Mouse (Mus musculus): Measurements from ENCODE around the gene Slc34a1. TPM values are rescaled to one million over a fixed set of nuclear protein-coding genes. Genes with fewer than 3 reads are reported as not detected.
A peak's percentile ranks its signal among the peaks of the same experiment; 100 is the strongest.

Gene Slc34a1
- polyA plus RNA-seq, 1 experiment from 2014 or later = 0.04 TPM

DNA sequence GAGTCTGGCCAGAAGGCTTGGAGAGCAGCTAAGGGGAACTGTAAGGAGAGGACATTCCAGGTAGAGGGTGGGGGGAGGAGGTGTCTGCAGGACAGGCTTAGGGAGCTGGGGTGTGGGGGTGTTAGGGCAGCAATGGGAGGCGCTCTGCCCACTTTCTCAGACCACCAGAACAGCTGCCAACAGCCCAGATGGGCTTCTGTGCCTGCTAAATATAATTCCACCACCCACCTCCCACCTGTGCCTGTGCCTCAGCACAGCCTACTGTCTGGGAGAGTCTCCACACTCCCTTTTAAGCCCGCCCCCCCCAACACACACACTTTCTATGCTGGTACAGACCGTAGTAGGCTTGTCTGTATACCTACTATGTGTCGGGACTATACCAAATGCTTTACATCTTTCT lies 16.2 kb upstream of the Slc34a1 start:
- WGBS = 77% methylated on average over 4 of the region's 4 CpGs
- peaks cover 14% of the 10 kb centered on the region; the same call in 1 of the 2 replicates for H3K27me3 ChIP-seq (replicated peaks; ENCODE audit: control insufficient read depth, insufficient read depth, low read length)
- TF ChIP-seq CTCF (IDR thresholded peaks at IDR 0.05; ENCODE audit: low read depth) = no peak
- no peaks in the 10 kb centered on the region for H3K9me3 ChIP-seq (ENCODE audit: control insufficient read depth)
- no peak for ATAC-seq
- no peak overlapping the region for H3K4me3 ChIP-seq (ENCODE audit: low read depth, low read length)
- H3K36me3 ChIP-seq (ENCODE audit: control insufficient read depth, insufficient read depth) = no peaks in the 10 kb centered on the region
- H3K4me2 ChIP-seq (replicated peaks; ENCODE audit: low read depth) = no peak overlapping the region
- no peak overlapping the region for H3K27ac ChIP-seq (ENCODE audit: low read depth, low read length)
- no peak overlapping the region for H3K9ac ChIP-seq (ENCODE audit: low read depth, low read length)
- peaks cover 3% of the 10 kb centered on the region; the same call in 1 of the 2 replicates for H3K4me1 ChIP-seq (replicated peaks; ENCODE audit: control insufficient read depth, insufficient read depth, low read length)

DNA sequence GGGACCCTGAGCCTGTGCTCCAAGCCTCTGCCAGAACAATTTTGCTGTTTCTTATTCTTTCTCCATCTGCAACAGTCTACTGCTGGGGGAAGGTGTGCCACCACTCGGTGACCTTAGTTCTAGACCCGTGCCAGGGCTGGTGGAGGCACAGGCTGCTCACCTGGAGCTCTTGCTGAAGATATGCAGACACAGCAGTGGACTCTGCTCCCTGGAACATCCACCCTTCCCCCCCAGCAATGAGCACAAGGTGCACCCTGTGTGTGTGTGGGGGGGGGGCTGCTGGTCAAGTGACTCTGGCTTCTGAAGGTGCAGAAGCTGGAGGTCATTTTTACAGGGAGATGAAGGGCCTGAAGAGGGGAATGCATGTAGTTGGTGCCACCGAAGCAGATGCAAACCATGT lies 7.3 kb upstream of the Slc34a1 start:
- H3K9ac ChIP-seq (ENCODE audit: low read depth, low read length) = no peak overlapping the region
- H3K4me1 ChIP-seq (replicated peaks; ENCODE audit: control insufficient read depth, insufficient read depth, low read length) = peaks cover 4% of the 10 kb centered on the region; the same call in 1 of the 2 replicates
- peak overlapping the region; percentile 75 for H3K27ac ChIP-seq (ENCODE audit: low read depth, low read length)
- peak; percentile 70 for ATAC-seq
- no peaks in the 10 kb centered on the region for H3K27me3 ChIP-seq (replicated peaks; ENCODE audit: control insufficient read depth, insufficient read depth, low read length)
- no peaks in the 10 kb centered on the region for H3K9me3 ChIP-seq (ENCODE audit: control insufficient read depth)
- no peak overlapping the region for H3K4me2 ChIP-seq (replicated peaks; ENCODE audit: low read depth)
- H3K4me3 ChIP-seq (ENCODE audit: low read depth, low read length) = no peak overlapping the region
- TF ChIP-seq CTCF (IDR thresholded peaks at IDR 0.05; ENCODE audit: low read depth) = no peak
- H3K36me3 ChIP-seq (ENCODE audit: control insufficient read depth, insufficient read depth) = no peaks in the 10 kb centered on the region
- 50% methylated on average over 3 of the region's 3 CpGs for WGBS

DNA sequence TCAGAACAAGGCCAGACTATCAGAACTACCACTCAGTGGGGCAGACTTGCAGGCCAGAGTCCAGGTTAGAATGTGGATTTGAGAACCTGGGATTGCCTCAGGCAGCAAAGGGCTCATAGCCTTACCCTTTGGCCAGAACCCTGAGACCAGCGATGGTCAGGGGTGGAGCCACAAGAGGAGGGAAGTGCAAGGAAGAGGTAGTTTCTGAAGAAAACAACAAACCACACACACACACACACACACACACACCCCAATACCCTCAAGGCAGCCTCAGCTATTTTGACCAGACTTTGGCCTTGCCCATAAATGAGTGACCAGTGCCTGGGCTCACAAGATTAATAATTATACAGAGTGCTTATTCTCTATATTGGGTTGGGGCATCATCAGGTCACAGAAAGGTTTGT lies 6.4 kb upstream of the Slc34a1 start:
- no peaks in the 10 kb centered on the region for H3K36me3 ChIP-seq (ENCODE audit: control insufficient read depth, insufficient read depth)
- ATAC-seq = peak; percentile 88
- H3K27ac ChIP-seq (ENCODE audit: low read depth, low read length) = peak overlapping the region; percentile 75
- H3K9ac ChIP-seq (ENCODE audit: low read depth, low read length) = no peak overlapping the region
- no peak for TF ChIP-seq CTCF (IDR thresholded peaks at IDR 0.05; ENCODE audit: low read depth)
- H3K27me3 ChIP-seq (replicated peaks; ENCODE audit: control insufficient read depth, insufficient read depth, low read length) = no peaks in the 10 kb centered on the region
- 32% methylated on average over 1 of the region's 1 CpGs for WGBS
- no peaks in the 10 kb centered on the region for H3K9me3 ChIP-seq (ENCODE audit: control insufficient read depth)
- peaks cover 2% of the 10 kb centered on the region; the same call in 1 of the 2 replicates for H3K4me1 ChIP-seq (replicated peaks; ENCODE audit: control insufficient read depth, insufficient read depth, low read length)
- no peak overlapping the region for H3K4me3 ChIP-seq (ENCODE audit: low read depth, low read length)
- H3K4me2 ChIP-seq (replicated peaks; ENCODE audit: low read depth) = no peak overlapping the region

DNA sequence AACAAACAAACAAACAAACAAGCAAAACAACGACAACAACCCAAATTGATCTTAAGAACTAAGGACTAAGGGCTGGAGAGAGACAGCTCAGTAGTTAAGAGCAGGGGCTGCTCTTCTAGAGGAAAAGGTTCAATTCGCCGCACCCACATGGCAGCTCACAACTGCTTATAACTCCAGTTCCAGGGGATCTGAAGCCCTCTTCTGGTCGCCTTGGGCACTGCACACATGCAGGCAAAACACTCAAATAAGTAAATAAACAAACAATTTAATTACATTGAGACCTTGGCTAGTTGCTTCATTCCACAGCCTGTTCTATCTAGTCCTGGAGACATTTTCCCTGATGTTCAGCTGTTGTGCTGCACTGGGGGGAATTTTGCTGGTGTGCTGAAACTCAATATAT lies 5.1 kb upstream of the Slc34a1 start:
- H3K36me3 ChIP-seq (ENCODE audit: control insufficient read depth, insufficient read depth) = no peaks in the 10 kb centered on the region
- WGBS = 75% methylated on average over 4 of the region's 4 CpGs
- H3K4me2 ChIP-seq (replicated peaks; ENCODE audit: low read depth) = no peak overlapping the region

GRCm38 (mm10) chr13:55399300-55400038 lies 1.5 kb downstream of the Slc34a1 start:
- no peak overlapping the region for H3K4me2 ChIP-seq (replicated peaks; ENCODE audit: low read depth)
- peaks cover 9% of the 10 kb centered on the region; the same call in 1 of the 2 replicates for H3K27me3 ChIP-seq (replicated peaks; ENCODE audit: control insufficient read depth, insufficient read depth, low read length)
- 37% methylated on average over 5 of the region's 5 CpGs for WGBS
- no peak overlapping the region for H3K27ac ChIP-seq (ENCODE audit: low read depth, low read length)
- no peaks in the 10 kb centered on the region for H3K36me3 ChIP-seq (ENCODE audit: control insufficient read depth, insufficient read depth)
- no peak overlapping the region for H3K9ac ChIP-seq (ENCODE audit: low read depth, low read length)
- no peak for TF ChIP-seq CTCF (IDR thresholded peaks at IDR 0.05; ENCODE audit: low read depth)
- H3K9me3 ChIP-seq (ENCODE audit: control insufficient read depth) = no peaks in the 10 kb centered on the region
- peak; percentile 82 for ATAC-seq
- no peaks in the 10 kb centered on the region for H3K4me1 ChIP-seq (replicated peaks; ENCODE audit: control insufficient read depth, insufficient read depth, low read length)
- no peak overlapping the region for H3K4me3 ChIP-seq (ENCODE audit: low read depth, low read length)

More for the DNA sequence above, 5.1 kb upstream of the Slc34a1 start:
- Histone ChIP-seq H3K4me1 (replicated peaks; ENCODE audit: control insufficient read depth, insufficient read depth, low read length) (no peaks in the 10 kb centered on the region), H3K9ac (ENCODE audit: low read depth, low read length) (no peak overlapping the region), H3K27me3 (replicated peaks; ENCODE audit: control insufficient read depth, insufficient read depth, low read length) (no peaks in the 10 kb centered on the region), H3K27ac (ENCODE audit: low read depth, low read length) (no peak overlapping the region), H3K4me3 (ENCODE audit: low read depth, low read length) (no peak overlapping the region), H3K9me3 (ENCODE audit: control insufficient read depth) (no peaks in the 10 kb centered on the region)
- TF ChIP-seq CTCF (IDR thresholded peaks at IDR 0.05; ENCODE audit: low read depth) = peak; percentile 69
- no peak for ATAC-seq

DNA sequence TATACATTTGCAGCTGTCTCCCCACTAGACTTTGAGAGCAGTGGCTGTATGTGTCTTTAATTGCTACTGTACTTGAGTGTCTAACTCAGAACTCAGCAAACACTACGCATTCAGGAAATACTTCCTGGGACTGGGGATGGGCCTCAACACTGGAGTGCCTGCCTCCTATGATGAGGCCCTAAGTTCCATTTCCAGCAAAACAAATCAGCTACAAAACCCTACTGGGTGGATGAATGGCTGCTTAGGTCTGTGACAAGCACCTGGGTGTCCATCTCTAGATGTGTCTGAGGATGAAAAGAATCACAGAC lies 2.0 kb downstream of the Slc34a1 start:
- no peak overlapping the region for H3K4me2 ChIP-seq (replicated peaks; ENCODE audit: low read depth)
- H3K4me3 ChIP-seq (ENCODE audit: low read depth, low read length) = no peak overlapping the region
- no peaks in the 10 kb centered on the region for H3K36me3 ChIP-seq (ENCODE audit: control insufficient read depth, insufficient read depth)
- H3K9ac ChIP-seq (ENCODE audit: low read depth, low read length) = no peak overlapping the region
- H3K9me3 ChIP-seq (ENCODE audit: control insufficient read depth) = no peaks in the 10 kb centered on the region
- peak; percentile 65; the same call in 1 of the 2 replicates for ATAC-seq
- no peaks in the 10 kb centered on the region for H3K4me1 ChIP-seq (replicated peaks; ENCODE audit: control insufficient read depth, insufficient read depth, low read length)
- no peak overlapping the region; the same call in 1 of the 2 replicates for H3K27ac ChIP-seq (ENCODE audit: low read depth, low read length)
- peaks cover 9% of the 10 kb centered on the region; the same call in 1 of the 2 replicates for H3K27me3 ChIP-seq (replicated peaks; ENCODE audit: control insufficient read depth, insufficient read depth, low read length)
- no peak for TF ChIP-seq CTCF (IDR thresholded peaks at IDR 0.05; ENCODE audit: low read depth)
- WGBS = 26% methylated on average over 1 of the region's 1 CpGs

Measured in intestine, postnatal 0 days (tissue).